Mouse (Mus musculus) adrenal gland, postnatal 25 days (tissue): ENCODE data around the gene Glrp1. TPM values are rescaled to one million over a fixed set of nuclear protein-coding genes. Genes with fewer than 3 reads are reported as not detected.

Source experiments
- DNase-seq: peaks from one replicate; pipeline ENCODE4 v3.0.0; 2021; ENCODE audit warnings: mixed read lengths
- long read RNA-seq: library from polyadenylated mRNA; stranded (forward); transcript quantifications from one replicate; pipeline ENCODE4 v2.0.0, GENCODE M21; 2021
- total RNA-seq: library from RNA; stranded (reverse); gene quantifications from 2 replicates; pipeline ENCODE4 v1.2.3, GENCODE M21; 2021

Glrp1 gene
- not detected in 2 replicates for total RNA-seq
- long read RNA-seq, result 0 reads

- no peak for DNase-seq
These were observed at the start of gene Glrp1 for GRCm38 (mm10) chr1:88509789-88510188. Gene Glrp1, minus strand, starts transcription at chr1:88510066.

- DNase-seq, result peak; percentile 64
These were observed 49.4 kb upstream of the Glrp1 start for GRCm38 (mm10) chr1:88559258-88559657.

- DNase-seq, result no peak
These were observed 48.9 kb upstream of the Glrp1 start for GRCm38 (mm10) chr1:88558793-88559192.

GRCm38 (mm10) chr1:88556401-88556800 lies 46.5 kb upstream of the Glrp1 start:
- no peak for DNase-seq

- DNase-seq, result no peak
These were observed 43.8 kb upstream of the Glrp1 start for GRCm38 (mm10) chr1:88553500-88554187.

- no peak for DNase-seq
These were observed 39.4 kb upstream of the Glrp1 start for GRCm38 (mm10) chr1:88549263-88549662.

- no peak for DNase-seq
These were observed 37.3 kb upstream of the Glrp1 start for GRCm38 (mm10) chr1:88547172-88547571.

GRCm38 (mm10) chr1:88543608-88544007 lies 33.7 kb upstream of the Glrp1 start:
- DNase-seq, result no peak

- DNase-seq, result no peak
These were observed 30.0 kb upstream of the Glrp1 start for GRCm38 (mm10) chr1:88539823-88540222.

GRCm38 (mm10) chr1:88539256-88539655 lies 29.4 kb upstream of the Glrp1 start:
- no peak for DNase-seq

- DNase-seq, result no peak
These were observed 26.4 kb upstream of the Glrp1 start for GRCm38 (mm10) chr1:88536308-88536707.

GRCm38 (mm10) chr1:88534091-88534490 lies 24.2 kb upstream of the Glrp1 start:
- DNase-seq, result no peak

GRCm38 (mm10) chr1:88526161-88526560 lies 16.3 kb upstream of the Glrp1 start:
- no peak for DNase-seq

- no peak for DNase-seq
These were observed 15.8 kb upstream of the Glrp1 start for GRCm38 (mm10) chr1:88525622-88526021.

GRCm38 (mm10) chr1:88521170-88521747 lies 11.4 kb upstream of the Glrp1 start:
- DNase-seq, result no peak

- no peak for DNase-seq
These were observed 3.7 kb upstream of the Glrp1 start for GRCm38 (mm10) chr1:88513613-88514012.

- DNase-seq, result no peak
These were observed 2.0 kb downstream of the Glrp1 start for GRCm38 (mm10) chr1:88507886-88508285.

- DNase-seq, result no peak
These were observed 2.7 kb downstream of the Glrp1 start for GRCm38 (mm10) chr1:88507214-88507613.

- DNase-seq, result no peak
These were observed 3.5 kb downstream of the Glrp1 start for GRCm38 (mm10) chr1:88506412-88506811.

- no peak for DNase-seq
These were observed 4.2 kb downstream of the Glrp1 start for GRCm38 (mm10) chr1:88505697-88506096.

GRCm38 (mm10) chr1:88504531-88504945 lies 5.3 kb downstream of the Glrp1 start:
- no peak for DNase-seq

GRCm38 (mm10) chr1:88502822-88503221 lies 7.0 kb downstream of the Glrp1 start:
- no peak for DNase-seq

GRCm38 (mm10) chr1:88499230-88499737 lies 10.6 kb downstream of the Glrp1 start:
- DNase-seq, result no peak

GRCm38 (mm10) chr1:88497407-88497806 lies 12.5 kb downstream of the Glrp1 start:
- no peak for DNase-seq
